Mouse (Mus musculus) stomach, postnatal 0 days (tissue): ENCODE data around the gene Asphd1. TPM values are rescaled to one million over a fixed set of nuclear protein-coding genes. Genes with fewer than 3 reads are reported as not detected.

Source experiments
- ATAC-seq: fragments of 200-750 bp; cut with Nextera tagmentation; 2 replicates; pipeline ENCODE4 v1.8.0; 2017; ENCODE audit not compliant: low FRiP score, low TSS enrichment
- DNase-seq: peaks from one replicate; pipeline ENCODE4 v3.0.0-alpha.2; 2016; ENCODE audit warnings: low spot score
- H3K27ac ChIP-seq: fragments of 300-500 bp; sonication (generic); replicated peaks from 2 replicates; pipeline ENCODE4 v1.5.1; 2014; ENCODE audit warnings: mild to moderate bottlenecking, control low read depth
- H3K27me3 ChIP-seq: fragments of 300-500 bp; sonication (generic); 2 replicates; pipeline ENCODE4 v1.6.1; 2014; ENCODE audit warnings: low read length; ENCODE audit not compliant: control insufficient read depth, insufficient read depth
- H3K36me3 ChIP-seq: fragments of 300-500 bp; sonication (generic); 2 replicates; pipeline ENCODE4 v1.6.1; 2014; ENCODE audit warnings: low read length, mixed read lengths; ENCODE audit not compliant: control insufficient read depth, insufficient read depth
- H3K4me1 ChIP-seq: fragments of 300-500 bp; sonication (generic); replicated peaks from 2 replicates; pipeline ENCODE4 v1.6.1; 2014; ENCODE audit warnings: antibody characterized with exemption; ENCODE audit not compliant: control insufficient read depth, insufficient read depth
- H3K4me2 ChIP-seq: fragments of 300-500 bp; sonication (generic); replicated peaks from 2 replicates; pipeline ENCODE4 v1.6.1; 2014; ENCODE audit warnings: low read depth, mild to moderate bottlenecking, control low read depth, moderate library complexity
- H3K4me3 ChIP-seq: fragments of 300-500 bp; sonication (generic); 2 replicates; pipeline ENCODE4 v1.5.1; 2014; ENCODE audit warnings: low read depth, low read length, control low read depth
- H3K9ac ChIP-seq: fragments of 300-500 bp; sonication (generic); 2 replicates; pipeline ENCODE4 v1.6.1; 2014; ENCODE audit warnings: mild to moderate bottlenecking, low read length, control low read depth, mixed read lengths
- H3K9me3 ChIP-seq: fragments of 300-500 bp; sonication (generic); 2 replicates; pipeline ENCODE4 v1.6.1; 2016; ENCODE audit warnings: low read length; ENCODE audit not compliant: control insufficient read depth
- CTCF ChIP-seq: IDR thresholded peaks from 2 replicates; pipeline ENCODE4 v1.5.1; 2016; ENCODE audit warnings: antibody characterized with exemption, low read depth, mild to moderate bottlenecking, moderate library complexity
- EP300 ChIP-seq: optimal IDR thresholded peaks from 2 replicates; pipeline ENCODE3; 2016; ENCODE audit warnings: antibody characterized with exemption
- WGBS: fragments of 180-500 bp; shearing (Covaris S2); extraction: QIAGEN DNeasy Blood & Tissue Kit; methylation state at CpG from one replicate; pipeline ENCODE4 v1.1.7; 2014; 5-methylcytosine and 5-hydroxymethylcytosine counted together
- polyA plus RNA-seq: library from polyadenylated mRNA; unstranded; fragments of >200 nt; fragmentation: Nextera tagmentation; extraction: Ambion mirVana; gene quantifications from 2 replicates; pipeline ENCODE4 v1.2.1, GENCODE M21; 2015

Asphd1 gene
- polyA plus RNA-seq, 1 experiment from 2014 or later = 0.40 TPM

GRCm38 (mm10) chr7:126982054-126982453, 32.7 kb upstream of the Asphd1 start:
- Histone ChIP-seq H3K4me1 (no peaks in the 10 kb centered on the region), H3K36me3 (peaks cover 14% of the 10 kb centered on the region; the same call in 1 of the 2 replicates), H3K27me3 (no peaks in the 10 kb centered on the region), H3K4me2 (no peak overlapping the region), H3K9ac (no peak overlapping the region), H3K27ac (no peak overlapping the region), H3K9me3 (no peaks in the 10 kb centered on the region), H3K4me3 (no peak overlapping the region)
- 72% methylated on average over 4 of the region's 4 CpGs for WGBS
- TF ChIP-seq CTCF (no peak), EP300 (no peak)
- DNase-seq = no peak
- ATAC-seq = no peak

- H3K9ac ChIP-seq = no peak overlapping the region
- DNase-seq (no peak), ATAC-seq (no peak)
- no peaks in the 10 kb centered on the region for H3K4me1 ChIP-seq
- H3K9me3 ChIP-seq = no peaks in the 10 kb centered on the region
- TF ChIP-seq EP300 (no peak), CTCF (no peak)
- H3K4me2 ChIP-seq = no peak overlapping the region
- no peaks in the 10 kb centered on the region for H3K27me3 ChIP-seq
- H3K36me3 ChIP-seq = peaks cover 14% of the 10 kb centered on the region; the same call in 1 of the 2 replicates
- no peak overlapping the region for H3K4me3 ChIP-seq
- WGBS = 89% methylated on average over 2 of the region's 2 CpGs
- no peak overlapping the region for H3K27ac ChIP-seq
These were observed 32.2 kb upstream of the Asphd1 start for GRCm38 (mm10) chr7:126981601-126982000.

DNA sequence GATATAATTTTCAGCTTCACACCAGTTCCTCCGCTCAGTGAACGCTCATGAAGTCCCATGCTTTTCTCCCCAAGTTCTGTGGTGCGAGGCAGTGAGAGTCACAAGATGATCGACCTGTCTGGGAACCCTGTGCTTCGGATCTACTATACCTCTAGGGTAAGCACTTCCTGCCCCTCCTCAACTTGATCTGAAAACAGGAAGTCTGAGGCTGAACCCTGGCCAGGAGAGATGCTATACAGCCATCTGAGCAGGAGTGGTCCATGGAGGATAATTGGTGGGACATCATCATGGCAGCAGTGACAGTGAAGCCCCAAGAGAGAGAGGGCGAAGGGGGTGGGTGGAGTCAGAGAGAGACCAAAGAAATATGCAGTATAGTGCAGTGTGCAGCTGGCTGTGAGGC, 29.5 kb upstream of the Asphd1 start:
- Histone ChIP-seq H3K4me1 (0 out of 2 replicates have a peak, but pooled peaks cover 4% of the 10 kb centered on the region), H3K4me3 (no peak overlapping the region), H3K27me3 (no peaks in the 10 kb centered on the region), H3K9me3 (no peaks in the 10 kb centered on the region), H3K9ac (no peak overlapping the region), H3K36me3 (peaks cover 14% of the 10 kb centered on the region; the same call in 1 of the 2 replicates), H3K27ac (no peak overlapping the region), H3K4me2 (no peak overlapping the region)
- TF ChIP-seq EP300 (no peak), CTCF (no peak)
- ATAC-seq = no peak
- WGBS = 84% methylated on average over 6 of the region's 6 CpGs
- no peak for DNase-seq

DNA sequence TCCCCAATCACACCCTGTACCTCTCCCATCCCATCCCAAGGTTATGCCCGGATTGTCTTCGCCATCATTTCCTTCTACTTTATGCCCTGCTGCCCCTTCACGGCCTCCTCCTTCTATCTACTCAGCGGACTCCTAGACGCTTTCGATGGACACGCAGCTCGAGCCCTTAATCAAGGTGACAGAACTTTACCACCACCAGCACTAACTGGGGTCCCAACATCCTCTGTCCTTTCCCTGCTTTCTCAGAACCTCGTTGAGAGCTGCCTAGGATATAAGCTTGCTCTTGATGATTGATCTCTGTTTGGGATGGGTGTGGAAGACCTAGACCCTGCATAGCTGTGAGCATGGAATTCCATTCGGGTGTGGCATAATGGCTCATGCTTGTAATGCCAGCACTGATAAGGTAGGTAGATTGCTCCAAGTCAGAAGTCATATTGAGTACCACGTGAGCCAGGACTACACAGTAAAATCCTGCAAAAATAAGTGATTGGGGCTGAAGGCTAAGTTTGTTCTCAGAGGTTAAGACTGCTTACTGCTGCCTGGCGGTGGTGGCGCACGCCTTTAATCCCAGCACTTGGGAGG, 27.6 kb upstream of the Asphd1 start:
- Histone ChIP-seq H3K9me3 (no peaks in the 10 kb centered on the region), H3K36me3 (peaks cover 14% of the 10 kb centered on the region; the same call in 1 of the 2 replicates), H3K4me3 (peak overlapping the region; percentile 99), H3K4me2 (peak overlapping the region; percentile 90), H3K4me1 (0 out of 2 replicates have a peak, but pooled peaks cover 4% of the 10 kb centered on the region), H3K27ac (peak overlapping the region; percentile 98), H3K27me3 (no peaks in the 10 kb centered on the region), H3K9ac (peak overlapping the region; percentile 98)
- DNase-seq (peak; percentile 28), ATAC-seq (peak; percentile 24; the same call in 1 of the 2 replicates)
- 19% methylated on average over 14 of the region's 14 CpGs for WGBS
- TF ChIP-seq EP300 = no peak
- no peak for TF ChIP-seq CTCF

GRCm38 (mm10) chr7:126975950-126976866, 26.8 kb upstream of the Asphd1 start, which contains the start of gene Cdiptos:
TSS of gene Cdiptos (minus strand) at chr7:126976098.
- H3K9ac ChIP-seq = peak within 1 kb of the TSS; percentile 98
- TF ChIP-seq CTCF (peak; percentile 99), EP300 (peak; percentile 70)
- peak within 1 kb of the TSS; percentile 90 for H3K4me2 ChIP-seq
- no peaks in the 10 kb centered on the region for H3K9me3 ChIP-seq
- H3K36me3 ChIP-seq = peaks cover 11% of the 10 kb centered on the region; the same call in 1 of the 2 replicates
- WGBS = under 1% methylated on average over 54 of the region's 55 CpGs
- H3K27me3 ChIP-seq = no peaks in the 10 kb centered on the region
- DNase-seq (peak; percentile 96), ATAC-seq (peak; percentile 95)
- H3K4me1 ChIP-seq = 0 out of 2 replicates have a peak, but pooled peaks cover 4% of the 10 kb centered on the region
- peak within 1 kb of the TSS; percentile 98 for H3K27ac ChIP-seq
- H3K4me3 ChIP-seq = peak within 1 kb of the TSS; percentile 99

DNA sequence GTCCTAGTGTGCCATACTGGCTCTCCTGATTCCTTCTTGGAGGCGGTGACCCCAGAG, 26.3 kb upstream of the Asphd1 start, which contains the start of gene Cdipt:
Gene Cdipt, plus strand, starts transcription at position 22 of the 57 bp plus-strand sequence.
- Histone ChIP-seq H3K4me3 (peak within 1 kb of the TSS; percentile 99), H3K4me2 (peak within 1 kb of the TSS; percentile 90), H3K9ac (peak within 1 kb of the TSS; percentile 98), H3K27ac (peak within 1 kb of the TSS; percentile 98), H3K27me3 (no peaks in the 10 kb centered on the region), H3K4me1 (0 out of 2 replicates have a peak, but pooled peaks cover 4% of the 10 kb centered on the region), H3K9me3 (no peaks in the 10 kb centered on the region), H3K36me3 (peaks cover 11% of the 10 kb centered on the region; the same call in 1 of the 2 replicates)
- 0% methylated on average over 1 of the region's 1 CpGs for WGBS
- TF ChIP-seq EP300 (no peak), CTCF (no peak)
- no peak for ATAC-seq
- no peak for DNase-seq
